Mouse (Mus musculus): ENCODE results near the gene Ap1s1. TPM values are rescaled to one million over a fixed set of nuclear protein-coding genes. Genes with fewer than 3 reads are reported as not detected.

Ap1s1 gene
- 450 TPM for polyA plus RNA-seq (2015; fragmentation: Illumina TruSeq; extraction: RNeasy Lipid Tissue Mini Kit (QIAGEN cat#74804); ENCODE audit: low read depth, low replicate concordance)

DNA sequence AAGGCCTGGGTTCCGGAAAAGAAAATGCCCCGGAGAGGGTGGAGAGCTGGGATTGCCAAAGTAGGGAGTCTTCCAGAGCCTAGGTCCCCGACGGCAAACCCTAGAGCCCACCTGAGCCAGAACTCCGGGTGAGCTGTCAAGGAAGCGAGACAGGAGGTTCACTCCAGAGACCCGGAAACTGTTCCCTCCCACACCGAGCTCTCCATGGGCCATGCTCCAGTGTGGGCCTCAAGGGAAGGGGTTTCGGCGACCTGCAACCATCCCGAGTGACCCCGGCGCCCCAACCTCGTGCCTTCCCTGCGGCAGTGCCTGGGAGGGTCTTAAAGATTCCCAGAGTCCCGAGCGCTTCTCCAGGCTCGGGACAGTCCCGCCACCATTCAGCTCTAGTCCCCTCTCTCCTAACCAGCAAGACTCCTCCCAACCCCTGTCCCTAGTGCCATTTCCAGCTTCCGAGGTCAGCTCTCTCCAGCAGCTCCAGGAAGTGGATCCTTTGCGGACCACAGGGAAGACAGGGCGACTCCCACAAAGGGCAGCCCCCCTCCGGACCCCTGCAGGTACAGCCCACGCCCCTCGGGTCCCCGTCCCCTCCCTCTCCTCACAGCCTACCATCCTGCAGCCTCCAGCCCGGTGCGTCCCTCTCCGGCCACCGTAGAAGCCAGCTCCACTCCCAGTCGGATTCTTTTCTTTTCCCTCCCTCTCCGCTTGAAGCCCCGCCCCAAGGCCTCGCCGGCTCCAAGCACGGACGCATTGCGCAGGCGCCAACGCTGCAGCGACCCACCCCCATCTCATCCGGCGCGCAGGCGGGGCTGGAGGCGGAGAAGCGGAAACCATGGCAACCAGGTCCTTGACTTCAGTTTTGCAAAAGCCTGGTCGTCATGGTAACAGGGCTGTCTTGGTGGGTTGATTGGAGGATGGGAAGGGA is at the start of gene Ap1s1:
TSS of gene Ap1s1 (minus strand) at position 734 of the 922 bp plus-strand sequence.

DNA sequence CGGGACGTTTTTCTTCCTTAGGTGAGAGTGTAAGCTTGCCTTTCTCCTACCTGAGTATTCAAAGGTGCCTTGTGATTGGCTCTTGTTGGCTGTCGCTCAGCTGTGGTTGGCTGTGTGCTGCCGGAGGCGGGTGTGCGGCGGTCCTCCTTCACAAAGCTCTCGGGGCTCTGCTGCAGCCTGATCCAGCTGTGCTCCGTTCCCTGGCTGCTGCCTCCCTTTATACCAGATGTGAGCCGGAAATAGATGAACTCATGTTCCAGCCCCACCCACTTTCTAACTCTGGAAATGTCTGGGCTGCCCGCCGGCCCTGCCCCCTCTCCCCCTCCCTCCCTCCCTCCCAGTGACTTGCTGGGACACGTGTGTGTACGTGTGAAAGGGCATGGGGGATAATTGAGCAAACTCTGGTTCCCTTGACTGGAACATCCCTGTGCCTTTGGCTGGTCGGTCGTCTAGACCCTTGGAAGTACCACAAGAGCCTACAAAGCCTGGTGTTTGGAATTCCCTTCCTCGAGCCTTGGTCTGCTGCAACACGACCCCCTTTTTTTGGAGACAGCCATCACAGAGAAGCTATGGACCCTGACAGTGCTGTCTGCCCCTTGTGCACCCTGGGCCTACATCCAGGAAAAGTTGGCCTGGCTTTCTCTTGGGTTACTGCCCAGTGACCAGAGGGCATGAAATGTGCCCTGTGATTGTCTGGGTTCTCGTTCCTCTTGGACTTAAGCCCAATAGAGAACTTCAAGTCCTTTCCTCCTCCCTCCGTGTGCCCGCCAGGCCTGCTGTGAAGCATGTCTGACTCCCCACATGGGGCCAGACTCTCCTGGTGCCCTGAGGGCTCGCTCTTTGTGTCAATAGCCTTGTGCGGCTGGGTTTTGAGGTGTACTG is 26.4 kb upstream of the Ap1s1 start, which contains the start of gene Serpine1:
TSS of gene Serpine1 (minus strand) at position 190 of the 882 bp plus-strand sequence.

DNA sequence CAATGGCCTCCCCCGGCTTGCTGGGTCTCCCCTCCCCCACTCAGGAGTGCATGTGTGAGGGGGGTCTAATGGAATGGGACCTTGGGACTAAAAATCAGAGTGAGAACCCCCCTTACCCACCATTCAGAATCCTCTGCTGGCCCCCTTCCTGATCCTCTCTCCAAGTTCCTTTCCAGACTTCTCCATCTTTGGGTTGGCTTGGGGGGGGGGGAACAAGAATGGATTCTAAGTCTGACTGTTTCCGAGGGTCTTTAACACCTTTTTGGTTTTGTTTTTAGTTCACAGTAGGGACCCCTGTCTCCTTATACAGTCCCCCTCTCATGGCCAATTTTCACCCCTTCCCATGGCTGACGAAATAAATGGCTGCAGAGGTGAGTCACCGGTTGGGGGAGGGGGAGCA is 19.8 kb downstream of the Ap1s1 start, which contains the start of gene Vgf:
TSS of gene Vgf (plus strand) at position 301 of the 400 bp plus-strand sequence.

DNA sequence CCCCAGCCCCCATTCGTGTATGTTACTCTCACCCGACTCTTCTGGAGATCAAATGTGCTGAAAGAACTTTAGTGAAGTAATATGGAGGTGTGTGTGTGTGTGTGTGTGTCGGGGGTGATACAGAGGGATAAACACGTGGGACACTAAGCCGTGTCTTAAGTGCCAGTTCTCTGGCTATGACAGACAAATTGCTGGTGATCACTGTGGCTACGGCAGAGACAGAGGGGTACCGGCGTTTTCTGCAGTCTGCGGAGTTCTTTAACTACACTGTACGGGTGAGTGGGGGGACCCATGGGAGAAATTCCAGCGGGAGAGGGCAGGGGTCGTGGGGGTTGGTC is 58.0 kb downstream of the Ap1s1 start, which contains the start of gene Znhit1:
TSS of gene Znhit1 (minus strand) at position 88 of the 338 bp plus-strand sequence.

DNA sequence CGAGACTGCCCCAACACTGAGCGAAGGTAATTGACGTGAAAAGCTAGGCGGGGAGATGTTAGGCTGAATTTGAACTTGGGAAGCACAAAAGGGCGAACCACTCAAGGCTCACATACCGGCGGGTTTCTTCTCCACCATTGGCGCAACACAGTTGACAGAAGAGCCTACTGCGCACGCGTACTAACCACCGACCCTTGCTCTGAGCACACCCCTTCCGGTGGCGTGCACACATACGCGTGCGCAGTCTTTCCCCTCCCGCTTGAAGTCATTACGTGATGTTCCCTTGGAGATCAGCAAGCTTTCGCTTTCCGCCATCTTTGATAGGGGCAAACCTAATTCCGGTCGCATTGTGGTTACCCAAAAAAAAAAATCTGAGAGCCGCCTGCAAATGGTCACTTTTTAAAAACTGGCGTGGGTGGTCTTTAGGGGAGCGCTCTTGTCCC is 59.2 kb downstream of the Ap1s1 start, which contains the start of gene Plod3:
TSS of gene Plod3 (plus strand) at position 325 of the 443 bp plus-strand sequence.

Other genes with a start within 250 kb of the Ap1s1 start
- gene Col26a1, start 162.9 kb downstream of the Ap1s1 start, polyA plus RNA-seq (2015; fragmentation: Illumina TruSeq; extraction: RNeasy Lipid Tissue Mini Kit (QIAGEN cat#74804); ENCODE audit: low read depth, low replicate concordance), result 8.1 TPM
- 99.4 TPM for gene Ift22, start 138.0 kb downstream of the Ap1s1 start, polyA plus RNA-seq (2015; fragmentation: Illumina TruSeq; extraction: RNeasy Lipid Tissue Mini Kit (QIAGEN cat#74804); ENCODE audit: low read depth, low replicate concordance)
- 402 TPM for gene Fis1, start 92.9 kb downstream of the Ap1s1 start, polyA plus RNA-seq (2015; fragmentation: Illumina TruSeq; extraction: RNeasy Lipid Tissue Mini Kit (QIAGEN cat#74804); ENCODE audit: low read depth, low replicate concordance)
- gene Cldn15, start 79.5 kb downstream of the Ap1s1 start, polyA plus RNA-seq (2015; fragmentation: Illumina TruSeq; extraction: RNeasy Lipid Tissue Mini Kit (QIAGEN cat#74804); ENCODE audit: low read depth, low replicate concordance), result 0.24 TPM
- gene Plod3, start 59.1 kb downstream of the Ap1s1 start, polyA plus RNA-seq (2015; fragmentation: Illumina TruSeq; extraction: RNeasy Lipid Tissue Mini Kit (QIAGEN cat#74804); ENCODE audit: low read depth, low replicate concordance), result 30.5 TPM
- gene Znhit1, start 58.1 kb downstream of the Ap1s1 start, polyA plus RNA-seq (2015; fragmentation: Illumina TruSeq; extraction: RNeasy Lipid Tissue Mini Kit (QIAGEN cat#74804); ENCODE audit: low read depth, low replicate concordance), result 109 TPM
- 196 TPM for gene Vgf, start 19.7 kb downstream of the Ap1s1 start, polyA plus RNA-seq (2015; fragmentation: Illumina TruSeq; extraction: RNeasy Lipid Tissue Mini Kit (QIAGEN cat#74804); ENCODE audit: low read depth, low replicate concordance)
- 0.74 TPM for gene Serpine1, start 26.1 kb upstream of the Ap1s1 start, polyA plus RNA-seq (2015; fragmentation: Illumina TruSeq; extraction: RNeasy Lipid Tissue Mini Kit (QIAGEN cat#74804); ENCODE audit: low read depth, low replicate concordance)
- gene Trim56, start 70.1 kb upstream of the Ap1s1 start, polyA plus RNA-seq (2015; fragmentation: Illumina TruSeq; extraction: RNeasy Lipid Tissue Mini Kit (QIAGEN cat#74804); ENCODE audit: low read depth, low replicate concordance), result 2.6 TPM
- not detected for gene Muc3, start 103.2 kb upstream of the Ap1s1 start, polyA plus RNA-seq (2015; fragmentation: Illumina TruSeq; extraction: RNeasy Lipid Tissue Mini Kit (QIAGEN cat#74804); ENCODE audit: low read depth, low replicate concordance)
- gene Muc3a, start 166.3 kb upstream of the Ap1s1 start, polyA plus RNA-seq (2015; fragmentation: Illumina TruSeq; extraction: RNeasy Lipid Tissue Mini Kit (QIAGEN cat#74804); ENCODE audit: low read depth, low replicate concordance), result 6.5 TPM
- 67.3 TPM for gene Ache, start 241.4 kb upstream of the Ap1s1 start, polyA plus RNA-seq (2015; fragmentation: Illumina TruSeq; extraction: RNeasy Lipid Tissue Mini Kit (QIAGEN cat#74804); ENCODE audit: low read depth, low replicate concordance)
- gene Ufsp1, start 248.5 kb upstream of the Ap1s1 start, polyA plus RNA-seq (2015; fragmentation: Illumina TruSeq; extraction: RNeasy Lipid Tissue Mini Kit (QIAGEN cat#74804); ENCODE audit: low read depth, low replicate concordance), result 20.2 TPM